Mouse (Mus musculus): ENCODE results near the gene Jade2.

DNA sequence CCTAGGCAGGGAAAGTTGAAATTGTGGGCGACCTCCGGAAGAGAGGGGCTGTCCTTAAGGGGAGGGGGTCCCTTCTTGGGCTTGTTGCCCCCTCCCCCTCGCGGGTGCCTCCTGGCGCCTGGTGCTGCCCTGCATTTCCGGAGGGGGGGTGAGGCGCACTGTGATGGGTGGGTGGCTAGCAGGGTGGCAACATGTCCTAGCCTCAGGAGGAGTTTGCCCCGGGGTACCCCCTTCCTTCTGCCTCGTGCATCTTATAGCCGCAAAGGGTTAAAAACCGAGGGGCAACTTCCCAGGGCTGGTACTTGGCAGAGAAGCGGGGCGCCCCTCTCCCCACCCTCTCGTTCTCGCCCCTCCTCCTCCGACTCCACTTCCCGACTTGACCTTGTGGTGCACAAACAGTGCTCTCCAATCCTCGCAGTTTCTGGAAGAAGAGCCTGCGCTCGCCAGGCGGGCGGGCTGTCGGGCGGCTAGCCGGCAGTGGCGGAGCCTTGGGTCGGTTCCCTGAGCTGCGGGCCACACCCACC lies 1.1 kb upstream of the Jade2 start:
- TF ChIP-seq GATA1 (IDR thresholded peaks at IDR 0.05; ENCODE audit: borderline replicate concordance, low read length) = no peak
- no peak for TF ChIP-seq FLI1 (IDR thresholded peaks at IDR 0.05; ENCODE audit: low read length)

Data from megakaryocyte, embryonic 14.5 days (primary cell).